Mouse (Mus musculus): ENCODE data around the gene Prn. TPM values are rescaled to one million over a fixed set of nuclear protein-coding genes. Genes with fewer than 3 reads are reported as not detected.

Prn gene
- total and polyA plus RNA-seq, 3 experiments: not detected

DNA sequence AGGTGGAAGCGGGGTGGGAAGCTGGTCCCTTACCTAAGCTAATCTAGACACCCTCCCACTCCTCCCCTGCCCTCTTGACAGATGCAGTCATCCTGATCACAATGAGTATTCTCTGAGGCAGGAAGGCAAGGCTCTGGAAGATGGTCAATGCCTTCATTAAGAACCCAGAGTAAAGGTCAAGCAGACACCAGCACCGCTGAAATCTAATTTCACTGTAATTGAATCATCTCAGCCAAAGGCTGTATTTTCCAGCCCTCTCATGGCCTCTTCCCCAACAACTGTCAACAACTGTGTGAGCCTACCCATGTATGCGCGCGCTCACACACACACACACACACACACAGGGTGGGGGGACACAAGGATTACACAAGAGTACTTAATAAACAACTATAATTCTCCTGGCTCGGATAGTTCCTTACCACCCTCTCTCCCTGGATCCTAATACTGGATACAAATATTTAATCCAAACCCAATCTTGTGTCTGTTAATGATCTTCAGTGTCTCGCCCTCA lies 1.4 kb upstream of the Prn start:
- H3K27me3 ChIP-seq (ENCODE audit: control insufficient read depth in 1 of 2, insufficient read depth in 2 of 2, low read length in 2 of 2): no peaks in the 10 kb centered on the region
- H3K79me2 ChIP-seq (ENCODE audit: control insufficient read depth, insufficient read depth, low read length, poor library complexity): no peaks in the 10 kb centered on the region; the same call in 1 of the 2 replicates
- H3K4me1 ChIP-seq (ENCODE audit: control insufficient read depth in 1 of 2, insufficient read depth in 2 of 2, low read length in 2 of 2): peaks cover 20 to 34% of the 10 kb centered on the region in 2 experiments
- H3K9ac ChIP-seq (ENCODE audit: control insufficient read depth, low read depth, low read length, poor library complexity, severe bottlenecking): no peak overlapping the region
- H3K27ac ChIP-seq (ENCODE audit: control insufficient read depth, low read depth, low read length): no peak overlapping the region
- no peak overlapping the region for H3K4me3 ChIP-seq (ENCODE audit: control insufficient read depth in 1 of 2, insufficient read depth in 1 of 2, low read depth in 2 of 2, low read length in 2 of 2)
- no peak for DNase-seq (ENCODE audit: low read depth, low spot score)
- H3K36me3 ChIP-seq (ENCODE audit: control insufficient read depth in 1 of 2, insufficient read depth in 2 of 2, low read length in 2 of 2): peaks cover 0 to 22% of the 10 kb centered on the region in 2 experiments; a peak in 2 of 4 replicates
- H3K9me3 ChIP-seq (replicated peaks; ENCODE audit: insufficient read depth, low read length): no peaks in the 10 kb centered on the region
- TF ChIP-seq MAZ (IDR thresholded peaks at IDR 0.05; ENCODE audit: low read depth, low read length) (no peak), USF1 (IDR thresholded peaks at IDR 0.05; ENCODE audit: low read depth, low read length) (no peak), CHD2 (IDR thresholded peaks at IDR 0.05; ENCODE audit: low read length) (no peak), TCF12 (IDR thresholded peaks at IDR 0.05; ENCODE audit: low read depth, low read length) (no peak), MYC (IDR thresholded peaks at IDR 0.05; ENCODE audit: low read depth, low read length) (no peak), ZNF384 (IDR thresholded peaks at IDR 0.05; ENCODE audit: low read depth, low read length) (no peak), E2F4 (IDR thresholded peaks at IDR 0.05; ENCODE audit: borderline replicate concordance, low read depth, low read length) (no peak), HCFC1 (IDR thresholded peaks at IDR 0.05; ENCODE audit: low read depth, low read length) (no peak), ZMIZ1 (IDR thresholded peaks at IDR 0.05; ENCODE audit: low read depth, low read length) (no peak), SIN3A (IDR thresholded peaks at IDR 0.05; ENCODE audit: low read length) (no peak), EP300 (IDR thresholded peaks at IDR 0.05; ENCODE audit: low read depth in 1 of 2, low read length in 2 of 2) (no peak), USF2 (IDR thresholded peaks at IDR 0.05; ENCODE audit: borderline replicate concordance in 1 of 2, insufficient read depth in 1 of 2, low read depth in 1 of 2, low read length in 2 of 2) (no peak), POLR2AphosphoS2 (IDR thresholded peaks at IDR 0.05; ENCODE audit: low read length) (no peak), POLR2A (IDR thresholded peaks at IDR 0.05; ENCODE audit: control insufficient read depth in 1 of 2, insufficient read depth in 1 of 2, low read depth in 1 of 2, low read length in 2 of 2, poor library complexity in 1 of 2) (no peak)

DNA sequence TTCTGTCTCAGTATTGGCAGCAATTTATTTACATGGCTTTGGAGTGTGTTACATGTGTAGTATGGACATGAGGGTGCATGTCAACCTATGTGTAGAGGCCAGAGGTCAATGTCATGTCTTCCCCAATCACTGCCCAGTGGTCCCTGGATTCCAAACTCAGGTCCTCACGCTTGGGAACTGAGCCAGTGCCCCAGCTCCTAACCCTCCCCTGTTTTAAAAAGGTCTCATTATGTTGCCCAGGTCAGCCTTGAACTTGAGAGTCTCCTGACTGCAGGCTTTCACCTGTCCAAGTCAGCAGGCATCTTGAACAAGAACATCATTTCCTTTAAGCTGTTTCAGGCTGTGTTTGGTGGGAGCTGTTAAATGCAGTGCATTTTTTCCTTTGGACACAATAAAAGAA lies 851 bp upstream of the Prn start:
- H3K4me1 ChIP-seq (ENCODE audit: control insufficient read depth in 1 of 2, insufficient read depth in 2 of 2, low read length in 2 of 2): peaks cover 20 to 34% of the 10 kb centered on the region in 2 experiments
- H3K9ac ChIP-seq (ENCODE audit: control insufficient read depth, low read depth, low read length, poor library complexity, severe bottlenecking): no peak overlapping the region
- H3K4me3 ChIP-seq (ENCODE audit: control insufficient read depth in 1 of 2, insufficient read depth in 1 of 2, low read depth in 2 of 2, low read length in 2 of 2): no peak overlapping the region
- H3K9me3 ChIP-seq (replicated peaks; ENCODE audit: insufficient read depth, low read length): no peaks in the 10 kb centered on the region
- no peaks in the 10 kb centered on the region for H3K27me3 ChIP-seq (ENCODE audit: control insufficient read depth in 1 of 2, insufficient read depth in 2 of 2, low read length in 2 of 2)
- H3K36me3 ChIP-seq (ENCODE audit: control insufficient read depth in 1 of 2, insufficient read depth in 2 of 2, low read length in 2 of 2): peaks cover 1 to 22% of the 10 kb centered on the region in 2 experiments; a peak in 3 of 4 replicates
- H3K79me2 ChIP-seq (ENCODE audit: control insufficient read depth, insufficient read depth, low read length, poor library complexity): no peaks in the 10 kb centered on the region; the same call in 1 of the 2 replicates
- TF ChIP-seq RAD21 (IDR thresholded peaks at IDR 0.05; ENCODE audit: low read depth, low read length) (no peak), POLR2A (IDR thresholded peaks at IDR 0.05; ENCODE audit: control insufficient read depth in 1 of 2, insufficient read depth in 1 of 2, low read depth in 1 of 2, low read length in 2 of 2, poor library complexity in 1 of 2) (no peak), ZKSCAN1 (IDR thresholded peaks at IDR 0.05; ENCODE audit: low read depth, low read length) (no peak), UBTF (IDR thresholded peaks at IDR 0.05; ENCODE audit: borderline replicate concordance, insufficient read depth, low read depth, low read length) (no peak)
- H3K27ac ChIP-seq (ENCODE audit: control insufficient read depth, low read depth, low read length): no peak overlapping the region
- peak; percentile 8 for DNase-seq (ENCODE audit: low read depth, low spot score)
